Mouse (Mus musculus): ENCODE data around the gene Sh3bgr. TPM values are rescaled to one million over a fixed set of nuclear protein-coding genes. Genes with fewer than 3 reads are reported as not detected.

Gene Sh3bgr
- total RNA-seq, 2 experiments from 2014 or later: 0.76 TPM; not detected in 1

DNA sequence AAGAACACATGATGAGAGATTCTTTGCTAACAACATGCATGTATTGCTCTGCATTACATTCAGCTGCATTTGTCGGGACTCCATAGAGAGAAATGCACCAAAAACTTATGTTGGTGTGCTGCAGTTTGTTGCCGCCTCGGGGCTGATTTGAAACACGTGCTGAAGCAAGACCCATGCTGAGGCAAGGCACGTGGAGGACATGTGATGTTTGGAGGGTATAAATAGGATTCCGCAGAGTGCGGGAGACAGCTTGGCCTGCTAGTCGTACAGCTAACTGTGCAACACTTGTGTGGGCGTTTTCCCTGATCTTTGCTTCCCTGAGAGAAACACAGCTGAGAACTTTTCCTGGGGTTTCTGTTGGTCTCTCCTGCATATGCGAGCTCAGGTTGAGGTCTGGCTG is 9.5 kb downstream of the Sh3bgr start:
- no peak for ATAC-seq (ENCODE audit: poor library complexity, severe bottlenecking)

DNA sequence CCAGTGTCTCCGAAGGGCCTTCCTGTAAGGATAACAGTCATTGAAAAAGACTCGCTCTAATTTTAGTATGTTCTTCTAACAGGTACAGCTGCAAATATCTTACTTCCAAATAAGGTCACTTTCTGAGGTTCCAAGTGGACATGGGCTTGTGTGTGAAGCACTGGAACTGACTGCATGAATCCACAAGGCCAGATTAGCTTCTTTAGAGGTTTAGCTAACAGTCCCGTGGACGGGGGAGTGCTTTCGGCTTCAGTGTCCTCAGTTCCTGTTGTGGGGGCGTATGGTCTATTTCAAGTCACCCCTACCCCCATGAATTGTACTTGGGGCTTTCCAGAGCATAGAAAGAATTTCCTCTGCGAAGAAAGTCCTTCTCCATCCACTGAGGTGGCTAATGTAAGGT is 10.6 kb downstream of the Sh3bgr start:
- no peak for ATAC-seq (ENCODE audit: poor library complexity, severe bottlenecking)

DNA sequence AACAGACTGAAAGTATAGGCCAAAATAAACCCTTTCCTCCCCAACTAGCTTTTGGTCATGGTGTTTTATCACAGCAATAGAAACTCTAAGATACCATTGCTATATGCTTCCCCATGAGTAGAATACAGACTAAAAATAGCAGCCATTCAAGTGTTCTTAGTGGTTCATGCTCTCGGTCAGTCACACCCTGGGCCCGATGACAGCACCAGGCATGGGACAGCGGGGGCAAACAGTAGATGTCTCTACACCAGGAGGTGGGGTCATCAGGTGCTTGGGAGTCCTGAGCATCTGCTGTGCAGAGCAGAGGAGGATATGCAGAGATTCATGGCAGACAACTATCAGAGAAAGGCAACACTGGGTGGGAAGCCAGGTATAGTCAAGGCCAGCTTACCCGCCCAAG is 12.8 kb downstream of the Sh3bgr start:
- no peak for ATAC-seq (ENCODE audit: poor library complexity, severe bottlenecking)

GRCm38 (mm10) chr16:96221491-96221890 is 21.2 kb downstream of the Sh3bgr start:
- ATAC-seq (ENCODE audit: poor library complexity, severe bottlenecking): no peak

- no peak for ATAC-seq (ENCODE audit: poor library complexity, severe bottlenecking)
These were observed 21.7 kb downstream of the Sh3bgr start for GRCm38 (mm10) chr16:96221959-96222358.

- no peak for ATAC-seq (ENCODE audit: poor library complexity, severe bottlenecking)
These were observed 22.2 kb downstream of the Sh3bgr start for GRCm38 (mm10) chr16:96222452-96222851.

DNA sequence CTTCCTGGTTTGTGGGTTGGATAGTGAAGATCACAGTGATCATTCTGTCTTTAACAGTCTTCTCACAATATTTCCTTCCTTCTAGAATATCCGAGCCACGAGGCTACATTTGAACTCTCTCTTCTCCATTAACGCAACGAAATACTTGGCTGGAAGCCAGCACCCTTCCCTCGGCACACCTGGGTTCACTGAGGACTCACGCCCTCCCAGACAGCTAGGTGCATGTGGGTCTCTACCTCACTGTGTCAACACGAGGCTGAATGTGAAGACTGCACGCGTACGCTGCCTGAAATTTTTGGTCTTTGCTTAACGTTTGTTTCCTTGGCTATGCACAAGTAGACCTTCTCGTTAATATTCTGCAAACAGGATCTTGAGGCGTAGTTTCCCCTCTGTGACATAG is 28.2 kb downstream of the Sh3bgr start:
- no peak for ATAC-seq (ENCODE audit: poor library complexity, severe bottlenecking)

GRCm38 (mm10) chr16:96229044-96229555 is 28.9 kb downstream of the Sh3bgr start:
- ATAC-seq (ENCODE audit: poor library complexity, severe bottlenecking): no peak

GRCm38 (mm10) chr16:96230411-96230810 is 30.2 kb downstream of the Sh3bgr start:
- peak; percentile 87 for ATAC-seq (ENCODE audit: poor library complexity, severe bottlenecking)

GRCm38 (mm10) chr16:96231251-96231650 is 31.0 kb downstream of the Sh3bgr start:
- no peak for ATAC-seq (ENCODE audit: poor library complexity, severe bottlenecking)

DNA sequence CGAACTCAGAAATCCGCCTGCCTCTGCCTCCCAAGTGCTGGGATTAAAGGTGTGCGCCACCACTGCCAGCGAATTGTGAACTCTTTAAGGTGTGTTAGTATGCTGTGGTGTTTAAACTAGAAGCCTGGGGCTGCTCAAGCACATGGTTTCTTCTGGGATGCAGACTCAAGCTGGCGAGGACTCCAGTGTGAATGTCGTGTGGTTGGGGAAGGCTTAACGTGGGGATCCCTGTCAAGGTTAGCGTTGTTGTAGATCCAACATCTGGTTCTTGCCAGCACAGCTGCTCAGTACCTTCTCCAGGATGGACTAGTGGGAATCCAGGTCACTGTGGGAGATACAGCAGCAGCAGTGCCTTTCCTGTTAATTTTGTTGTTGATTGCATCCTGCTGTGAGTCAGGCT is 31.7 kb downstream of the Sh3bgr start:
- ATAC-seq (ENCODE audit: poor library complexity, severe bottlenecking): no peak

GRCm38 (mm10) chr16:96233996-96234395 is 33.7 kb downstream of the Sh3bgr start:
- ATAC-seq (ENCODE audit: poor library complexity, severe bottlenecking): no peak

DNA sequence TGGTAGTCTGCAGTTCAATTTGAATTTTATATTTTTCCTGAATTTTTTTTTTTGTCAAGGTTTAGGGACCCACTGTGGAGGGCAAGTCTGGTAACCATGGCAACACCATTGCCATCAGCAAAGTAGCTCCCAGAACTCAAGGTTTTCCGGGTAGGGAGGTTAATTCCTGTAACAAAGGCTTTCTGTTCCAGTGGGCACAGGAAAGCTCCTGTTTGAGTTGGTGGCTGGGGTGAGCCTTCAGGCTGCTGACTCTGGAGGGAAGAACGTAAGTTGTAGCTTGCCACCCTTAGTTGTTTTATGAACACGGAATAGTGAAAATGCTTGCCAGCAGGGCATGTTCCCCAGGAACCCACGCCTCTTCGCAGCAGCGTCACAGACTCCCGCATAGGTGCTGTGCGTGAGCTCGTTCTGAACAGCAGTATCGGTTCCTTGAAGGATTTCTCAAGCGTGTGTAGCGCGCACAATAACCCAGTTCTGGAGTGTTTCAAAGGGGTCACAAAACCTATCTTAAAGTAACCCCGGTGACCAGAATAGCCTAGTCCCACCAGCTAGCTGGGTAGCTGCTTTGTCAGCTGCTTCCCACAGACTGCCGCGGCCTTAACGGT is 35.2 kb downstream of the Sh3bgr start, which contains the start of gene B3galt5:
Gene B3galt5, plus strand, starts transcription at position 436 of the 605 bp plus-strand sequence.
- ATAC-seq (ENCODE audit: poor library complexity, severe bottlenecking): no peak

GRCm38 (mm10) chr16:96244496-96244895 is 44.2 kb downstream of the Sh3bgr start:
- ATAC-seq (ENCODE audit: poor library complexity, severe bottlenecking): no peak

DNA sequence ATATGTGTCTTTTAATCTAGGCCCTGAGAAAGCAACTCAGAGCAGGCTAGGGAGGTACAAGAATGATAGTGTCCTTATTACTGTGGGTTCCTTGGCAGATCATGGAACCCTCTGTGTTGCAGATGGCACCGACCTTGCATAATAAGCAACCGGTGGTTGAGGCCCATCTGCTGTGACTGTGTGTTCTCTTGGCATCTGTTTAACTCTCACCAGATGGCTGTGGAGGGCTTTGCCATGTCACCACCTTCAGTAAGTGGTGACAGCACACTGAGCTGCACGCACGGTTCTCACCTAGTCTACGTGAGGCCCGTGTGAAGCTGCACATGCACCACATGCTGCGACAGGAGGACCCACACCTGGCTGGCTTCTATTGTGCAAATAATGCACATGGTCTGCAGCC is 49.4 kb downstream of the Sh3bgr start:
- no peak for ATAC-seq (ENCODE audit: poor library complexity, severe bottlenecking)

GRCm38 (mm10) chr16:96252146-96252545 is 51.9 kb downstream of the Sh3bgr start:
- ATAC-seq (ENCODE audit: poor library complexity, severe bottlenecking): no peak

- no peak for ATAC-seq (ENCODE audit: poor library complexity, severe bottlenecking)
These were observed 58.2 kb downstream of the Sh3bgr start for GRCm38 (mm10) chr16:96258429-96258828.

DNA sequence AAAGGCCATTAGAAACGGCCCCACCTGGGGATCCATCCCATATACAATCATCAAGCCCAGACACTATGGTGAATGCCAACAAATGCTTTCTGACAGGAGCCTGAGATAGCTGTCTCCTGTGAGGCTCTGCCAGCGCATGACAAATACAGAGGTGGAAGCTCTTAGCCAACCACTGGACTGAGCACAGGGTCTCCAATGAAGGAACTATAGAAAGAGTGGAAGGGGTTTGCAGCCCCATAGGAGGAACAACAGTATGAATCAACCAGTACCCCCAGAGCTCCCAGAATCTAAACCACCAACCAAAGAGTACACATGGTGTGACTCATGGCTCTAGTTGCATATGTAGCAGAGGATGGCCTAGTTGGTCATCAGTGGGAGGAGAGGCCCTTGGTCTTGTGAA is 71.5 kb downstream of the Sh3bgr start:
- ATAC-seq (ENCODE audit: poor library complexity, severe bottlenecking): no peak

GRCm38 (mm10) chr16:96272929-96273619 is 72.8 kb downstream of the Sh3bgr start:
- ATAC-seq (ENCODE audit: poor library complexity, severe bottlenecking): peak; percentile 88

- no peak for ATAC-seq (ENCODE audit: poor library complexity, severe bottlenecking)
These were observed 76.3 kb downstream of the Sh3bgr start for GRCm38 (mm10) chr16:96276596-96276995.
